Comparison of ENCODE assay signal across 8 mouse cellular contexts in genomic region chr17:8285056-8285455, GRCm38 (mm10). TPM values are rescaled to one million over a fixed set of nuclear protein-coding genes. Genes with fewer than 3 reads are reported as not detected.
DNase-seq lines count a peak whose midpoint lies in the region; ATAC-seq lines count a peak whose summit lies in the region.

No protein-coding gene starts in this region.

- H3K4me2 ChIP-seq in heart, embryonic 14.5 days (ENCODE audit: low read length) = peak overlapping the region; percentile 97
- peak overlapping the region; percentile 100 for H3K4me2 ChIP-seq in hindbrain, embryonic 12.5 days (replicated peaks)
- H3K4me2 ChIP-seq in midbrain, embryonic 11.5 days = peak overlapping the region; percentile 100; the same call in 1 of the 2 replicates

- DNase-seq in heart, adult 11 months = no peak
- peak; percentile 21 for DNase-seq in MEL-GATA-1-ER (ENCODE audit: extremely low read depth, low read depth)
- DNase-seq in midbrain, embryonic 11.5 days (ENCODE audit: low spot score, missing footprints) = no peak
- no peak for DNase-seq in thymus, postnatal 10 days (ENCODE audit: low spot score in 2 of 2)
- DNase-seq in thymus, postnatal 14 days = no peak
- no peak for DNase-seq in cerebellum, postnatal 36 days

- ATAC-seq in heart, embryonic 14.5 days (ENCODE audit: insufficient number of reproducible peaks, insufficient read depth, low FRiP score, low read depth) = no peak
- ATAC-seq in hindbrain, embryonic 12.5 days (ENCODE audit: low FRiP score) = no peak
- ATAC-seq in midbrain, embryonic 11.5 days (ENCODE audit: low FRiP score) = no peak

- H3K27ac ChIP-seq in heart, embryonic 14.5 days (replicated peaks in 1 of 2; ENCODE audit: control insufficient read depth in 1 of 2, insufficient read depth in 1 of 2, low read depth in 2 of 2, low read length in 2 of 2) = no peak overlapping the region
- H3K27ac ChIP-seq in hindbrain, embryonic 12.5 days = no peak overlapping the region
- H3K27ac ChIP-seq in midbrain, embryonic 11.5 days (ENCODE audit: low read depth, low read length) = no peak overlapping the region

- no peaks in the 10 kb centered on the region for H3K9me3 ChIP-seq in heart, embryonic 14.5 days (ENCODE audit: control insufficient read depth, low read length)
- no peaks in the 10 kb centered on the region for H3K9me3 ChIP-seq in hindbrain, embryonic 12.5 days (replicated peaks)
- no peaks in the 10 kb centered on the region for H3K9me3 ChIP-seq in midbrain, embryonic 11.5 days (ENCODE audit: control insufficient read depth, low read length)

- no peaks in the 10 kb centered on the region for H3K27me3 ChIP-seq in heart, embryonic 14.5 days (ENCODE audit: control insufficient read depth, insufficient read depth, low read length)
- H3K27me3 ChIP-seq in hindbrain, embryonic 12.5 days = peaks cover 8% of the 10 kb centered on the region
- H3K27me3 ChIP-seq in midbrain, embryonic 11.5 days (ENCODE audit: control insufficient read depth, insufficient read depth, low read length) = peaks cover 2% of the 10 kb centered on the region; the same call in 1 of the 2 replicates

- H3K4me1 ChIP-seq in heart, embryonic 14.5 days (ENCODE audit: control insufficient read depth in 2 of 2, insufficient read depth in 2 of 2, low read length in 2 of 2) = peaks cover 9 to 13% of the 10 kb centered on the region in 2 experiments
- H3K4me1 ChIP-seq in hindbrain, embryonic 12.5 days = peaks cover 16% of the 10 kb centered on the region
- H3K4me1 ChIP-seq in midbrain, embryonic 11.5 days (ENCODE audit: control insufficient read depth, insufficient read depth, low read length) = peaks cover 7% of the 10 kb centered on the region

- 45% methylated on average over 8 of the region's 8 CpGs for WGBS in heart, embryonic 14.5 days
- WGBS in hindbrain, embryonic 12.5 days = 36% methylated on average over 8 of the region's 8 CpGs
- WGBS in midbrain, embryonic 11.5 days = 39% methylated on average over 8 of the region's 8 CpGs

- peak overlapping the region; percentile 86 to 87 for H3K4me3 ChIP-seq in heart, embryonic 14.5 days (ENCODE audit: control insufficient read depth in 1 of 2, insufficient read depth in 1 of 2, low read depth in 1 of 2, low read length in 2 of 2)
- H3K4me3 ChIP-seq in hindbrain, embryonic 12.5 days = peak overlapping the region; percentile 87; the same call in 1 of the 2 replicates
- H3K4me3 ChIP-seq in midbrain, embryonic 11.5 days (ENCODE audit: low read depth, low read length) = no peak overlapping the region

- H3K9ac ChIP-seq in heart, embryonic 14.5 days (ENCODE audit: low read length) = peak overlapping the region; percentile 91
- H3K9ac ChIP-seq in hindbrain, embryonic 12.5 days = 0 out of 2 replicates have a peak overlapping the region, but pooled peaks have one; percentile 85
- no peak overlapping the region for H3K9ac ChIP-seq in midbrain, embryonic 11.5 days (ENCODE audit: low read length)

- H3K36me3 ChIP-seq in heart, embryonic 14.5 days (ENCODE audit: control insufficient read depth, insufficient read depth, low read length) = peaks cover 8% of the 10 kb centered on the region; the same call in 1 of the 2 replicates
- no peaks in the 10 kb centered on the region for H3K36me3 ChIP-seq in hindbrain, embryonic 12.5 days
- no peaks in the 10 kb centered on the region for H3K36me3 ChIP-seq in midbrain, embryonic 11.5 days (ENCODE audit: control insufficient read depth, insufficient read depth, low read length)

RNA-seq across cellular contexts. Expression of gene Mpc1, which starts 2.4 kb away (rescaled TPM):
- 279 and 284 TPM in 2 replicates for polyA plus RNA-seq in heart, embryonic 14.5 days (2014; fragmentation: Nextera tagmentation; extraction: Ambion mirVana)
- polyA plus RNA-seq in hindbrain, embryonic 12.5 days (2016; fragmentation: Nextera tagmentation; extraction: Ambion mirVana) = 134 and 138 TPM in 2 replicates
- 100 and 102 TPM in 2 replicates for polyA plus RNA-seq in midbrain, embryonic 11.5 days (2014; fragmentation: Nextera tagmentation; extraction: Ambion mirVana)

RNA-seq across cellular contexts. Expression of gene Sft2d1, which starts 25.8 kb away (rescaled TPM):
- polyA plus RNA-seq in heart, embryonic 14.5 days (2014; fragmentation: Nextera tagmentation; extraction: Ambion mirVana) = 43.6 and 64.6 TPM in 2 replicates
- 109 and 112 TPM in 2 replicates for polyA plus RNA-seq in hindbrain, embryonic 12.5 days (2016; fragmentation: Nextera tagmentation; extraction: Ambion mirVana)
- polyA plus RNA-seq in midbrain, embryonic 11.5 days (2014; fragmentation: Nextera tagmentation; extraction: Ambion mirVana) = 67.8 and 68.2 TPM in 2 replicates

RNA-seq across cellular contexts. Expression of gene Ccr6, which starts 49.2 kb away (rescaled TPM):
- not detected in 2 replicates for polyA plus RNA-seq in heart, embryonic 14.5 days (2014; fragmentation: Nextera tagmentation; extraction: Ambion mirVana)
- not detected in 2 replicates for polyA plus RNA-seq in hindbrain, embryonic 12.5 days (2016; fragmentation: Nextera tagmentation; extraction: Ambion mirVana)
- polyA plus RNA-seq in midbrain, embryonic 11.5 days (2014; fragmentation: Nextera tagmentation; extraction: Ambion mirVana) = 0.11 TPM in 1 of 2 replicates, not detected in the other

RNA-seq across cellular contexts. Expression of gene Prr18, which starts 52.2 kb away (rescaled TPM):
- polyA plus RNA-seq in heart, embryonic 14.5 days (2014; fragmentation: Nextera tagmentation; extraction: Ambion mirVana) = 0.08 TPM in 1 of 2 replicates, not detected in the other
- 4.3 and 4.5 TPM in 2 replicates for polyA plus RNA-seq in hindbrain, embryonic 12.5 days (2016; fragmentation: Nextera tagmentation; extraction: Ambion mirVana)
- polyA plus RNA-seq in midbrain, embryonic 11.5 days (2014; fragmentation: Nextera tagmentation; extraction: Ambion mirVana) = 0.90 and 1.3 TPM in 2 replicates
